Mouse (Mus musculus) left cerebral cortex, postnatal 25 days (tissue): Measurements from ENCODE around the gene Stx5a. TPM values are rescaled to one million over a fixed set of nuclear protein-coding genes. Genes with fewer than 3 reads are reported as not detected.

Experiments used
- DNase-seq, 2 experiments: peaks; one replicate each; pipeline ENCODE4 v3.0.0; 2022; ENCODE audit warnings: low spot score in 2 of 2, mixed read lengths in 1 of 2
- intact Hi-C: fragments of 180-260 bp; cut with DNase I; formaldehyde crosslinking; loops from one replicate; pipeline ENCODE4 v1.15.1; 2025
- total RNA-seq, 2 experiments: library from RNA; stranded (reverse); gene quantifications; 2 replicates each; pipeline ENCODE4 v1.2.3; 2021

Stx5a gene
- total RNA-seq, 2 experiments from 2014 or later = 61.5 to 70.1 TPM

GRCm38 (mm10) chr19:8735389-8736159 lies 5.6 kb upstream of the Stx5a start, which contains the start of gene Wdr74:
Gene Wdr74, plus strand, starts transcription at chr19:8735827.
- peak; percentile 94 to 97 for DNase-seq

GRCm38 (mm10) chr19:8736160-8736467 lies 5.1 kb upstream of the Stx5a start:
- intact Hi-C loops = no loop called here
- DNase-seq = no peak

More at GRCm38 (mm10) chr19:8735389-8736159, 5.6 kb upstream of the Stx5a start, which contains the start of gene Wdr74:
- intact Hi-C loops = no loop called here

GRCm38 (mm10) chr19:8738911-8739310 lies 2.3 kb upstream of the Stx5a start:
- intact Hi-C loops = no loop called here
- no peak for DNase-seq

GRCm38 (mm10) chr19:8739646-8740045 lies 1.6 kb upstream of the Stx5a start:
- intact Hi-C loops = loop anchor here (5.0 kb wide), 1 partner anchor 83 kb away; the partner anchor contains the start of gene Hnrnpul2
- DNase-seq = no peak

GRCm38 (mm10) chr19:8740603-8741002 lies 610 bp upstream of the Stx5a start, which contains the start of gene 1700092M07Rik:
Gene 1700092M07Rik, plus strand, starts transcription at chr19:8740718.
- intact Hi-C loops = loop anchor here (5.0 kb wide), 1 partner anchor 82 kb away; the partner anchor contains the start of gene Hnrnpul2

GRCm38 (mm10) chr19:8742176-8742575 lies 963 bp downstream of the Stx5a start:
- DNase-seq = no peak
- intact Hi-C loops = loop anchor here (5.0 kb wide), 1 partner anchor 80 kb away; the partner anchor contains the start of gene Hnrnpul2

More at GRCm38 (mm10) chr19:8740603-8741002, 610 bp upstream of the Stx5a start, which contains the start of gene 1700092M07Rik:
- no peak for DNase-seq

GRCm38 (mm10) chr19:8745382-8745781 lies 4.2 kb downstream of the Stx5a start:
- DNase-seq = no peak
- intact Hi-C loops = no loop called here

- no peak for DNase-seq
- intact Hi-C loops = no loop called here
These were observed 6.2 kb downstream of the Stx5a start for GRCm38 (mm10) chr19:8747368-8747767.

- DNase-seq = no peak
- intact Hi-C loops = loop anchor here (5.0 kb wide), 2 partner anchors 62 to 82 kb away; partner anchors contain the start of genes Bscl2, Gng3 and Ttc9c
These were observed 14.4 kb downstream of the Stx5a start for GRCm38 (mm10) chr19:8755652-8756051.

- intact Hi-C loops = loop anchor here (5.0 kb wide), 2 partner anchors 60 to 80 kb away; partner anchors contain the start of genes Bscl2, Gng3 and Ttc9c
- DNase-seq = peak; percentile 94 to 95
These were observed 15.6 kb downstream of the Stx5a start, which contains the start of gene Nxf1 for GRCm38 (mm10) chr19:8756635-8757387. Gene Nxf1, plus strand, starts transcription at chr19:8757073.

- no peak for DNase-seq
- intact Hi-C loops = loop anchor here (5.0 kb wide), 2 partner anchors 60 to 80 kb away; partner anchors contain the start of genes Bscl2, Gng3 and Ttc9c
These were observed 16.3 kb downstream of the Stx5a start for GRCm38 (mm10) chr19:8757471-8757998.

- intact Hi-C loops = loop anchor here (5.0 kb wide), 2 partner anchors 58 to 78 kb away; partner anchors contain the start of genes Bscl2, Gng3 and Ttc9c
- DNase-seq = no peak
These were observed 17.7 kb downstream of the Stx5a start for GRCm38 (mm10) chr19:8758899-8759298.

GRCm38 (mm10) chr19:8760757-8761156 lies 19.5 kb downstream of the Stx5a start:
- DNase-seq = no peak
- intact Hi-C loops = no loop called here

GRCm38 (mm10) chr19:8763276-8763675 lies 22.1 kb downstream of the Stx5a start:
- intact Hi-C loops = no loop called here
- no peak for DNase-seq

GRCm38 (mm10) chr19:8765562-8765961 lies 24.3 kb downstream of the Stx5a start:
- DNase-seq = no peak
- intact Hi-C loops = no loop called here

GRCm38 (mm10) chr19:8770567-8771270 lies 29.5 kb downstream of the Stx5a start, which contains the start of gene Tmem223:
Gene Tmem223, plus strand, starts transcription at chr19:8770996.
- intact Hi-C loops = no loop called here

GRCm38 (mm10) chr19:8772996-8773395 lies 31.8 kb downstream of the Stx5a start:
- intact Hi-C loops = no loop called here
- DNase-seq = no peak

More at GRCm38 (mm10) chr19:8770567-8771270, 29.5 kb downstream of the Stx5a start, which contains the start of gene Tmem223:
- DNase-seq = peak; percentile 81 to 85

GRCm38 (mm10) chr19:8773409-8773808 lies 32.2 kb downstream of the Stx5a start:
- no peak for DNase-seq
- intact Hi-C loops = no loop called here
